Mouse (Mus musculus) kidney, embryonic 14.5 days (tissue): Measurements from ENCODE around the gene Robo2. TPM values are rescaled to one million over a fixed set of nuclear protein-coding genes. Genes with fewer than 3 reads are reported as not detected.

Experiments used
- microRNA counts: library from miRNA; unstranded; fragments of <30 nt; microRNA quantifications from one replicate; lab custom pipeline; 2017
- microRNA-seq: library from miRNA; unstranded; fragments of <30 nt; microRNA quantifications from one replicate; pipeline ENCODE4, GENCODE M21; 2016
- polyA plus RNA-seq: library from polyadenylated mRNA; unstranded; fragments of >200 nt; fragmentation: Nextera tagmentation; extraction: Ambion mirVana; gene quantifications from 2 replicates; pipeline ENCODE4 v1.2.1, GENCODE M21; 2014

Gene Robo2
- polyA plus RNA-seq, 1 experiment from 2014 or later = 140 TPM

MicroRNA genes within 50 kb of the gene (microRNA counts, 519-probe panel; counts per million panel counts)
- microRNA mmu-miR-691 (lab: Ali Mortazavi, UCI) = not detected

Small RNA genes within 50 kb of the gene (microRNA-seq; reads per million reads assigned to microRNA genes)
- gene Gm24272 (not detected), gene Mir691 (not detected)
